Mouse (Mus musculus): ENCODE measurements around the gene Olfr153.
"Not testable (repeated sequence)": the region's sequence is repeated elsewhere in the genome, so short reads cannot be mapped to it uniquely, and the experiment has no call there.

Gene Olfr153

GRCm38 (mm10) chr2:87531496-87531895, at the start of gene Olfr153:
Olfr153 (plus strand) TSS chr2:87531796.
- DNase-seq (ENCODE audit: low read depth, low spot score) = no peak

- DNase-seq (ENCODE audit: low read depth, low spot score) = no peak
These were observed 49.3 kb upstream of the Olfr153 start for GRCm38 (mm10) chr2:87482276-87482675.

- not testable (repeated sequence) for DNase-seq (ENCODE audit: low read depth, low spot score)
These were observed 34.6 kb upstream of the Olfr153 start, which contains the start of gene Pramel7 for GRCm38 (mm10) chr2:87496993-87497392. Pramel7 (minus strand) TSS chr2:87497093.

GRCm38 (mm10) chr2:87506265-87506664, 25.3 kb upstream of the Olfr153 start, which contains the start of gene Pramel6:
Pramel6 (plus strand) TSS chr2:87506565.
- DNase-seq (ENCODE audit: low read depth, low spot score) = no peak

GRCm38 (mm10) chr2:87515046-87515445, 16.6 kb upstream of the Olfr153 start:
- DNase-seq (ENCODE audit: low read depth, low spot score) = no peak

- no peak for DNase-seq (ENCODE audit: low read depth, low spot score)
These were observed 16.0 kb upstream of the Olfr153 start for GRCm38 (mm10) chr2:87515457-87516060.

- DNase-seq (ENCODE audit: low read depth, low spot score) = no peak
These were observed 15.0 kb upstream of the Olfr153 start for GRCm38 (mm10) chr2:87516581-87516980.

- no peak for DNase-seq (ENCODE audit: low read depth, low spot score)
These were observed 10.9 kb upstream of the Olfr153 start for GRCm38 (mm10) chr2:87520651-87521050.

- not testable (repeated sequence) for DNase-seq (ENCODE audit: low read depth, low spot score)
These were observed 5.5 kb upstream of the Olfr153 start for GRCm38 (mm10) chr2:87525899-87526616.

- DNase-seq (ENCODE audit: low read depth, low spot score) = no peak
These were observed 3.2 kb downstream of the Olfr153 start for GRCm38 (mm10) chr2:87534826-87535225.

- no peak for DNase-seq (ENCODE audit: low read depth, low spot score)
These were observed 13.8 kb downstream of the Olfr153 start, which contains the start of gene Olfr1128 for GRCm38 (mm10) chr2:87545442-87545841. Olfr1128 (minus strand) TSS chr2:87545542.

- DNase-seq (ENCODE audit: low read depth, low spot score) = not testable (repeated sequence)
These were observed 42.0 kb downstream of the Olfr153 start, which contains the start of gene Olfr1129 for GRCm38 (mm10) chr2:87573602-87574001. Olfr1129 (plus strand) TSS chr2:87573902.

Measured in retina, adult 2 months (tissue).